Mouse (Mus musculus) heart, adult 2 months (tissue): ENCODE results near the gene Mctp1. TPM values are rescaled to one million over a fixed set of nuclear protein-coding genes. Genes with fewer than 3 reads are reported as not detected.

Experiments
- DNase-seq, 2 experiments: peaks; one replicate each; pipeline ENCODE4 v3.0.0; 2021
- H3K27ac ChIP-seq: fragments of 200-600 bp; 2 replicates; pipeline ENCODE4 v1.8.1; 2022
- H3K27me3 ChIP-seq: fragments of 200-500 bp; 2 replicates; pipeline ENCODE4 v1.6.1; 2012; ENCODE audit warnings: mild to moderate bottlenecking, low read length, inconsistent platforms, mixed read lengths; ENCODE audit not compliant: control insufficient read depth, insufficient read depth
- H3K36me3 ChIP-seq: fragments of 200-500 bp; 2 replicates; pipeline ENCODE4 v1.6.1; 2012; ENCODE audit warnings: low read length, inconsistent platforms; ENCODE audit not compliant: control insufficient read depth, insufficient read depth
- H3K4me1 ChIP-seq: fragments of 200-500 bp; 2 replicates; pipeline ENCODE4 v1.6.1; 2011; ENCODE audit warnings: low read length; ENCODE audit not compliant: control insufficient read depth, insufficient read depth
- H3K4me3 ChIP-seq: fragments of 200-600 bp; 2 replicates; pipeline ENCODE4 v1.8.1; 2022
- H3K79me2 ChIP-seq: fragments of 200-500 bp; replicated peaks from 2 replicates; pipeline ENCODE4 v1.6.1; 2012; ENCODE audit warnings: mild to moderate bottlenecking, inconsistent platforms, low read length, moderate library complexity, mixed read lengths; ENCODE audit not compliant: control insufficient read depth, insufficient read depth
- H3K9ac ChIP-seq: fragments of 200-500 bp; 2 replicates; pipeline ENCODE4 v1.6.1; 2012; ENCODE audit warnings: low read depth, mild to moderate bottlenecking, control low read depth, inconsistent platforms, low read length, mixed read lengths
- CTCF ChIP-seq: fragments of 200-600 bp; IDR thresholded peaks from 2 replicates; pipeline ENCODE4 v1.8.1; 2022; ENCODE audit warnings: antibody characterized with exemption, mild to moderate bottlenecking, moderate library complexity
- EP300 ChIP-seq: fragments of 200-500 bp; IDR thresholded peaks from 2 replicates; pipeline ENCODE4 v1.6.1; 2011; ENCODE audit warnings: low read depth, low read length, control low read depth; ENCODE audit not compliant: insufficient read depth
- POLR2A ChIP-seq: fragments of 200-500 bp; IDR thresholded peaks from 2 replicates; pipeline ENCODE4 v1.6.1; 2011; ENCODE audit warnings: mild to moderate bottlenecking, low read depth, low read length, control low read depth; ENCODE audit not compliant: insufficient read depth
- WGBS: fragments of 180-500 bp; shearing (Covaris S2); methylation state at CpG from one replicate; pipeline ENCODE4 v1.1.7; 2018; 5-methylcytosine and 5-hydroxymethylcytosine counted together
- intact Hi-C: fragments of 180-260 bp; cut with DNase I; formaldehyde crosslinking; loops from one replicate; pipeline ENCODE4 v1.15.1; 2025
- polyA plus RNA-seq: library from polyadenylated mRNA; depleted of rRNA; stranded (reverse); fragments of >200 nt; gene quantifications from 2 replicates; pipeline ENCODE4 v1.2.3, GENCODE M21; 2012; rRNA removed
- total RNA-seq, 2 experiments: library from RNA; stranded (reverse); gene quantifications; 2 replicates each; pipeline ENCODE4 v1.2.3; 2021

Gene Mctp1
- total and polyA plus RNA-seq, 3 experiments = 0.43 to 4.3 (median 2.5) TPM

- no peak for TF ChIP-seq POLR2A
- TF ChIP-seq CTCF = no peak
- TF ChIP-seq EP300 = no peak
- WGBS = 55% methylated on average over 3 of the region's 3 CpGs
- H3K4me3 ChIP-seq = no peak overlapping the region
- H3K9ac ChIP-seq = no peak overlapping the region
- intact Hi-C loops = loop anchor here (10.0 kb wide), 1 partner anchor 1135 kb away; no protein-coding TSS in a partner anchor
- H3K36me3 ChIP-seq = no peaks in the 10 kb centered on the region; the same call in 1 of the 2 replicates
- no peak for DNase-seq
- no peaks in the 10 kb centered on the region for H3K79me2 ChIP-seq
- H3K27ac ChIP-seq = no peak overlapping the region
- H3K27me3 ChIP-seq = no peaks in the 10 kb centered on the region
- H3K4me1 ChIP-seq = no peaks in the 10 kb centered on the region; the same call in 1 of the 2 replicates
These were observed 665.4 kb downstream of the Mctp1 start for GRCm38 (mm10) chr13:77049736-77050135.

- 90% methylated on average over 1 of the region's 1 CpGs for WGBS
- no peak for TF ChIP-seq POLR2A
- TF ChIP-seq EP300 = no peak
- no peak for TF ChIP-seq CTCF
These were observed 678.9 kb downstream of the Mctp1 start for GRCm38 (mm10) chr13:77063221-77063620.

GRCm38 (mm10) chr13:77068847-77069246 lies 684.5 kb downstream of the Mctp1 start:
- H3K36me3 ChIP-seq = no peaks in the 10 kb centered on the region
- intact Hi-C loops = no loop called here

More at GRCm38 (mm10) chr13:77063221-77063620, 678.9 kb downstream of the Mctp1 start:
- intact Hi-C loops = no loop called here
- Histone ChIP-seq H3K4me3 (no peak overlapping the region), H3K79me2 (no peaks in the 10 kb centered on the region), H3K4me1 (no peaks in the 10 kb centered on the region), H3K9ac (no peak overlapping the region), H3K27ac (no peak overlapping the region), H3K27me3 (no peaks in the 10 kb centered on the region), H3K36me3 (no peaks in the 10 kb centered on the region)
- DNase-seq = no peak

GRCm38 (mm10) chr13:77072030-77072429 lies 687.7 kb downstream of the Mctp1 start:
- no peak overlapping the region for H3K27ac ChIP-seq
- H3K79me2 ChIP-seq = no peaks in the 10 kb centered on the region
- no peak overlapping the region for H3K9ac ChIP-seq
- H3K4me1 ChIP-seq = no peaks in the 10 kb centered on the region
- no peak for DNase-seq
- no peak overlapping the region for H3K4me3 ChIP-seq
- TF ChIP-seq EP300 (no peak), POLR2A (no peak), CTCF (no peak)
- intact Hi-C loops = no loop called here
- H3K27me3 ChIP-seq = no peaks in the 10 kb centered on the region
- H3K36me3 ChIP-seq = no peaks in the 10 kb centered on the region

More at GRCm38 (mm10) chr13:77068847-77069246, 684.5 kb downstream of the Mctp1 start:
- Histone ChIP-seq H3K27me3 (no peaks in the 10 kb centered on the region), H3K27ac (no peak overlapping the region), H3K9ac (no peak overlapping the region), H3K4me3 (no peak overlapping the region), H3K4me1 (no peaks in the 10 kb centered on the region), H3K79me2 (no peaks in the 10 kb centered on the region)
- DNase-seq = no peak
- WGBS = 84% methylated on average over 1 of the region's 1 CpGs
- TF ChIP-seq POLR2A (no peak), EP300 (no peak), CTCF (no peak)

Other genes with a start within 250 kb of the Mctp1 start
- not detected for gene Fam81b, start 79.5 kb upstream of the Mctp1 start, total RNA-seq
- gene Fam81b, start 79.5 kb upstream of the Mctp1 start, polyA plus RNA-seq = 0.18 TPM in 1 of 2 replicates, not detected in the other